In the genomic region with DNA sequence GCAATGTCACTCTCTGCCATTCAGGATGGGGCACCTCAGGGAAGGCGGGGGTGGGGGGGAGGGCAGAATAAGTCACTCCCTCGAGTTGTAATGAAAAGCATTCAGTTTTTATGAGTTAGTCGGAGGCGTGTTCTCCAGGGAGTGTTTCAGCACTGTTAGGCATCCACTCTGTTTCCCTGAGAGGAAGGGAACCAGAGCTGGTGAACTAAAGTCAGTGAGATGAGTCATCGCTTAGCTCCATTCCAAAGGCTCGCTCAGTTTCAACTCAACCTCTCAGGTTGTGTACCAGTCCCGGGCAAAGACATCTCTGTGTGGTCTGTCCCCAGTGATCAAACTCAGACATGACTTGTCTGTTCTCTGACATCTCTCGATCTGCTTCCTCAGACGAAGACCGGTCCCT, we compare ENCODE assay signal across 33 mouse cellular contexts. TPM values are rescaled to one million over a fixed set of nuclear protein-coding genes. Genes with fewer than 3 reads are reported as not detected.
DNase-seq lines count a peak whose midpoint lies in the region; ATAC-seq and TF ChIP-seq lines count a peak whose summit lies in the region.
"Had no signal": no experiment of that assay in that cellular context is flagged by ENCODE, and none has a peak within 500 bp of the region (broad histone marks: within the 10 kb centered on the region; RNA-seq: fewer than 3 reads in every experiment).

No protein-coding gene starts in this region.

- no peak for TF ChIP-seq EP300 in lung, postnatal 0 days (IDR thresholded peaks at IDR 0.05)
- TF ChIP-seq EP300 in CH12.LX (IDR thresholded peaks at IDR 0.05; ENCODE audit: low read length): no peak

- TF ChIP-seq POLR2A in CH12.LX (IDR thresholded peaks at IDR 0.05; ENCODE audit: low read depth, low read length): no peak

- H3K9ac ChIP-seq in lung, postnatal 0 days (replicated peaks; ENCODE audit: low read depth): no peak overlapping the region
- no peak overlapping the region for H3K9ac ChIP-seq in CH12.LX (ENCODE audit: insufficient read depth, low read depth)
- H3K9ac ChIP-seq in hindbrain, embryonic 14.5 days: no peak overlapping the region
- H3K9ac ChIP-seq: embryonic facial prominence, embryonic 13.5 days; forebrain, embryonic 12.5 days; forebrain, postnatal 0 days; heart, embryonic 13.5 days; kidney, embryonic 15.5 days; limb, embryonic 12.5 days; lung, embryonic 15.5 days; midbrain, embryonic 12.5 days; neural tube, embryonic 12.5 days had no signal

- 67% methylated on average over 10 of the region's 10 CpGs for WGBS in lung, postnatal 0 days
- WGBS in hindbrain, embryonic 14.5 days: 81% methylated on average over 10 of the region's 10 CpGs

- no peak for TF ChIP-seq RAD21 in CH12.LX (IDR thresholded peaks at IDR 0.05; ENCODE audit: low read depth, low read length)

- in situ Hi-C loops in CH12.LX (cut with MboI; ENCODE audit: low pct_ligation_motif_present, low pct_unique_long_range_greater_than_20kb, low sequenced_read_pairs) (no loop called here), Patski (cut with MboI; ENCODE audit: low pct_unique_long_range_greater_than_20kb) (no loop called here)

- no peaks in the 10 kb centered on the region for H3K4me1 ChIP-seq in lung, postnatal 0 days (ENCODE audit: insufficient read depth, low read depth, low read length)
- no peaks in the 10 kb centered on the region; a peak in 1 of 4 replicates for H3K4me1 ChIP-seq in CH12.LX (ENCODE audit: control insufficient read depth in 1 of 2, insufficient read depth in 2 of 2)
- H3K4me1 ChIP-seq in hindbrain, embryonic 14.5 days (replicated peaks; ENCODE audit: control insufficient read depth, insufficient read depth, low read length): no peaks in the 10 kb centered on the region
- H3K4me1 ChIP-seq: embryonic facial prominence, embryonic 13.5 days; lung, embryonic 15.5 days; megakaryocyte, embryonic 14.5 days; neural tube, embryonic 12.5 days had no signal

- peak; percentile 61 for ATAC-seq in lung, postnatal 0 days
- ATAC-seq in Patski: peak; percentile 90
- no peak for ATAC-seq in inflammation-experienced regulatory T-cells, adult 6 months
- no peak for ATAC-seq in hindbrain, embryonic 14.5 days (ENCODE audit: low FRiP score)
- ATAC-seq: activated CD4-positive, CD25-positive, alpha-beta regulatory T cell, adult 4 months; forebrain, postnatal 0 days; hindbrain, embryonic 16.5 days had no signal

- H3K9me3 ChIP-seq in lung, postnatal 0 days (ENCODE audit: low read length): no peaks in the 10 kb centered on the region
- no peaks in the 10 kb centered on the region for H3K9me3 ChIP-seq in CH12.LX (replicated peaks; ENCODE audit: low read length)
- no peaks in the 10 kb centered on the region for H3K9me3 ChIP-seq in hindbrain, embryonic 14.5 days (ENCODE audit: control insufficient read depth, low read length)
- H3K9me3 ChIP-seq: embryonic facial prominence, embryonic 13.5 days; forebrain, embryonic 12.5 days; heart, embryonic 13.5 days; kidney, embryonic 15.5 days; limb, embryonic 12.5 days; lung, embryonic 15.5 days; megakaryocyte, embryonic 14.5 days; midbrain, embryonic 12.5 days; neural tube, embryonic 12.5 days had no signal

- dilution Hi-C loops in CH12.LX (cut with MboI; ENCODE audit: extremely low pct_ligation_motif_present, extremely low pct_unique_long_range_greater_than_20kb, low sequenced_read_pairs): no loop called here

- no peak for TF ChIP-seq CTCF in lung, postnatal 0 days (IDR thresholded peaks at IDR 0.05)
- TF ChIP-seq CTCF in CH12.LX (conservative IDR thresholded peaks at IDR 0.05 in 1 of 2, IDR thresholded peaks at IDR 0.05 in 1 of 2; ENCODE audit: low read depth in 2 of 2, low read length in 2 of 2) (no peak), Patski (IDR thresholded peaks at IDR 0.05) (no peak)

- H3K4me3 ChIP-seq in lung, postnatal 0 days (ENCODE audit: low read depth, low read length): no peak overlapping the region
- no peak overlapping the region for H3K4me3 ChIP-seq in CH12.LX (replicated peaks in 1 of 3; ENCODE audit: low read depth in 2 of 3, low read length in 2 of 3, poor library complexity in 1 of 3)
- H3K4me3 ChIP-seq in hindbrain, embryonic 14.5 days (replicated peaks; ENCODE audit: low read length): no peak overlapping the region
- H3K4me3 ChIP-seq: embryonic facial prominence, embryonic 13.5 days; forebrain, embryonic 12.5 days; heart, embryonic 13.5 days; kidney, embryonic 15.5 days; limb, embryonic 12.5 days; lung, embryonic 15.5 days; megakaryocyte, embryonic 14.5 days; midbrain, embryonic 12.5 days; myocyte; neural tube, embryonic 12.5 days had no signal

- H3K79me2 ChIP-seq in CH12.LX (replicated peaks; ENCODE audit: control insufficient read depth, extremely low read depth, insufficient read depth, poor library complexity, severe bottlenecking): no peaks in the 10 kb centered on the region

- H3K4me2 ChIP-seq in lung, postnatal 0 days (replicated peaks; ENCODE audit: low read depth, low read length): no peak overlapping the region
- H3K4me2 ChIP-seq in CH12.LX (ENCODE audit: insufficient read depth, low read depth, poor library complexity, severe bottlenecking): peak overlapping the region; percentile 13; the same call in 1 of the 2 replicates
- no peak overlapping the region for H3K4me2 ChIP-seq in hindbrain, embryonic 14.5 days (replicated peaks)
- H3K4me2 ChIP-seq: embryonic facial prominence, embryonic 13.5 days; forebrain, embryonic 12.5 days; heart, embryonic 13.5 days; kidney, embryonic 15.5 days; limb, embryonic 12.5 days; liver, embryonic 11.5 days; lung, embryonic 15.5 days; midbrain, embryonic 12.5 days; neural tube, embryonic 12.5 days had no signal

- peak; percentile 42 for DNase-seq in lung, postnatal 0 days (ENCODE audit: low spot score)
- DNase-seq in lung, postnatal 4 days: no peak
- DNase-seq in CH12.LX (ENCODE audit: extremely low read depth) (no peak), Patski (ENCODE audit: low read depth, low spot score) (no peak)
- DNase-seq in frontal cortex, postnatal 36 days (ENCODE audit: low spot score in 2 of 2): no peak
- no peak for DNase-seq in hindbrain, embryonic 14.5 days (ENCODE audit: low spot score)
- DNase-seq: adrenal gland, adult 8-10 months; cerebellum, adult 11 months; cerebellum, adult 9-10 months; embryo, embryonic 11 days; forebrain, postnatal 0 days; gastrocnemius, postnatal 10 days; heart, postnatal 10 days; kidney, adult 11 months; kidney, postnatal 25 days; lung, postnatal 36 days; right cerebral cortex, adult 18-20 months; spleen, adult 18-20 months had no signal

- CTCF ChIA-PET in Patski (lab: Charles Lee): interaction anchor here (0.9 kb wide), 1 partner anchor 14 kb away, joined by 3 read pairs; no protein-coding TSS in a partner anchor

- no peak overlapping the region for H3K27ac ChIP-seq in lung, postnatal 0 days (ENCODE audit: low read length)
- no peak overlapping the region for H3K27ac ChIP-seq in CH12.LX (ENCODE audit: insufficient read depth, low read depth)
- no peak overlapping the region for H3K27ac ChIP-seq in hindbrain, embryonic 14.5 days
- H3K27ac ChIP-seq: embryonic facial prominence, embryonic 13.5 days; forebrain, embryonic 12.5 days; heart, embryonic 13.5 days; kidney, embryonic 15.5 days; limb, embryonic 12.5 days; lung, embryonic 15.5 days; midbrain, embryonic 12.5 days; neural tube, embryonic 12.5 days had no signal

- POLR2A ChIA-PET in Patski (lab: Charles Lee): no interaction called here

- H3K27me3 ChIP-seq in lung, postnatal 0 days (replicated peaks; ENCODE audit: insufficient read depth, low read length): no peaks in the 10 kb centered on the region
- H3K27me3 ChIP-seq in CH12.LX (replicated peaks): no peaks in the 10 kb centered on the region
- H3K27me3 ChIP-seq in Patski: no peaks in the 10 kb centered on the region
- no peaks in the 10 kb centered on the region for H3K27me3 ChIP-seq in hindbrain, embryonic 14.5 days (ENCODE audit: control insufficient read depth, insufficient read depth, low read length)
- H3K27me3 ChIP-seq: embryonic facial prominence, embryonic 13.5 days; forebrain, embryonic 12.5 days; heart, embryonic 13.5 days; kidney, embryonic 15.5 days; limb, embryonic 12.5 days; lung, embryonic 15.5 days; megakaryocyte, embryonic 14.5 days; midbrain, embryonic 12.5 days; neural tube, embryonic 12.5 days had no signal

- H3K36me3 ChIP-seq in lung, postnatal 0 days (ENCODE audit: insufficient read depth, low read length): no peaks in the 10 kb centered on the region
- H3K36me3 ChIP-seq in CH12.LX (replicated peaks in 1 of 2; ENCODE audit: control insufficient read depth in 1 of 2, insufficient read depth in 1 of 2, low read length in 1 of 2): no peaks in the 10 kb centered on the region
- H3K36me3 ChIP-seq in hindbrain, embryonic 14.5 days (replicated peaks; ENCODE audit: control insufficient read depth, insufficient read depth): no peaks in the 10 kb centered on the region
- H3K36me3 ChIP-seq: embryonic facial prominence, embryonic 13.5 days; forebrain, embryonic 12.5 days; G1E; heart, embryonic 13.5 days; kidney, embryonic 15.5 days; limb, embryonic 12.5 days; lung, embryonic 15.5 days; midbrain, embryonic 12.5 days; neural tube, embryonic 12.5 days had no signal

TF ChIP-seq in CH12.LX, 34 proteins besides CTCF, POLR2A, EP300 and RAD21:
- TF ChIP-seq E2F4 (IDR thresholded peaks at IDR 0.05; ENCODE audit: insufficient replicate concordance, low read depth, low read length) (no peak), MEF2A (IDR thresholded peaks at IDR 0.05; ENCODE audit: borderline replicate concordance, low read depth, low read length) (no peak), SMC3 (IDR thresholded peaks at IDR 0.05; ENCODE audit: low read depth, low read length) (no peak), BHLHE40 (IDR thresholded peaks at IDR 0.05; ENCODE audit: low read depth, low read length) (no peak)

RNA-seq across cellular contexts. Expression of gene Rassf8, which starts 20.7 kb away (rescaled TPM):
- polyA plus RNA-seq in lung, postnatal 0 days (2015; fragmentation: Nextera tagmentation; extraction: Ambion mirVana): 15.1 and 18.4 TPM in 2 replicates
- total RNA-seq in CH12.LX (2012; rRNA removed) (0.13 and 0.34 TPM in 2 replicates), CH12.LX (2014; rRNA removed) (0.46 and 0.48 TPM in 2 replicates)
- polyA plus RNA-seq in CH12.LX (2012; ENCODE audit: insufficient read length, low read depth) (0.59 and 0.80 TPM in 2 replicates), Patski (2021) (41.8 TPM)
- under 1 TPM in 1 of 3 experiments, not detected in 2; 0.40 TPM for polyA plus RNA-seq in inflammation-experienced regulatory T-cells, adult 6 months (2017; shearing (Covaris generic))
- 5.0 and 5.6 TPM in 2 replicates for polyA plus RNA-seq in hindbrain, embryonic 14.5 days (2014; fragmentation: Nextera tagmentation; extraction: Ambion mirVana)
- polyA plus RNA-seq: G1E had no signal

Comparison
In these comparisons a context has a peak if more than half of its experiments do, and no peak if none do; other contexts are left out.
1. ATAC-seq: peak in lung, postnatal 0 days (single experiment) and Patski (single experiment); none in inflammation-experienced regulatory T-cells, adult 6 months (single experiment) and hindbrain, embryonic 14.5 days (single experiment).